Mouse (Mus musculus) midbrain, embryonic 16.5 days (tissue): ENCODE measurements at regions not wholly inside any gene's neighbourhood (a gene's known extent, or its start where the extent isn't known, plus 50 kb on each side); places are given as distances from the start of the nearest gene placed in this dataset.
A peak's percentile ranks its signal among the peaks of the same experiment; 100 is the strongest.

Experiments used
- ATAC-seq: fragments of 200-750 bp; cut with Nextera tagmentation; 2 replicates; pipeline ENCODE4 v1.8.0; 2017; ENCODE audit warnings: moderate TSS enrichment
- H3K27ac ChIP-seq: fragments of 300-500 bp; sonication (generic); 2 replicates; pipeline ENCODE4 v1.5.1; 2014; ENCODE audit warnings: mild to moderate bottlenecking, low read length, mixed read lengths
- H3K27me3 ChIP-seq: fragments of 300-500 bp; sonication (generic); 2 replicates; pipeline ENCODE4 v1.6.1; 2014; ENCODE audit warnings: low read depth, low read length, mixed read lengths; ENCODE audit not compliant: control insufficient read depth, insufficient read depth
- H3K36me3 ChIP-seq: fragments of 300-500 bp; sonication (generic); 2 replicates; pipeline ENCODE4 v1.6.1; 2014; ENCODE audit warnings: mild to moderate bottlenecking, low read length, moderate library complexity, mixed read lengths; ENCODE audit not compliant: control insufficient read depth, insufficient read depth
- H3K4me1 ChIP-seq: fragments of 300-500 bp; sonication (generic); 2 replicates; pipeline ENCODE4 v1.6.1; 2014; ENCODE audit warnings: mild to moderate bottlenecking, low read length, mixed read lengths; ENCODE audit not compliant: control insufficient read depth, insufficient read depth
- H3K4me2 ChIP-seq: fragments of 300-500 bp; sonication (generic); 2 replicates; pipeline ENCODE4 v1.6.1; 2014; ENCODE audit warnings: mild to moderate bottlenecking, low read length, mixed read lengths
- H3K4me3 ChIP-seq: fragments of 300-500 bp; sonication (generic); 2 replicates; pipeline ENCODE4 v1.5.1; 2014; ENCODE audit warnings: low read depth, mild to moderate bottlenecking, low read length, moderate library complexity, mixed read lengths
- H3K9ac ChIP-seq: fragments of 300-500 bp; sonication (generic); 2 replicates; pipeline ENCODE4 v1.6.1; 2014; ENCODE audit warnings: low read depth, low read length, mixed read lengths
- H3K9me3 ChIP-seq: fragments of 300-500 bp; sonication (generic); replicated peaks from 2 replicates; pipeline ENCODE4 v1.6.1; 2014; ENCODE audit warnings: mild to moderate bottlenecking, low read length, mixed read lengths; ENCODE audit not compliant: control insufficient read depth, poor library complexity, severe bottlenecking
- WGBS: fragments of 180-500 bp; shearing (Covaris S2); extraction: QIAGEN DNeasy Blood & Tissue Kit; methylation state at CpG from one replicate; pipeline ENCODE4 v1.1.7; 2014; 5-methylcytosine and 5-hydroxymethylcytosine counted together

DNA sequence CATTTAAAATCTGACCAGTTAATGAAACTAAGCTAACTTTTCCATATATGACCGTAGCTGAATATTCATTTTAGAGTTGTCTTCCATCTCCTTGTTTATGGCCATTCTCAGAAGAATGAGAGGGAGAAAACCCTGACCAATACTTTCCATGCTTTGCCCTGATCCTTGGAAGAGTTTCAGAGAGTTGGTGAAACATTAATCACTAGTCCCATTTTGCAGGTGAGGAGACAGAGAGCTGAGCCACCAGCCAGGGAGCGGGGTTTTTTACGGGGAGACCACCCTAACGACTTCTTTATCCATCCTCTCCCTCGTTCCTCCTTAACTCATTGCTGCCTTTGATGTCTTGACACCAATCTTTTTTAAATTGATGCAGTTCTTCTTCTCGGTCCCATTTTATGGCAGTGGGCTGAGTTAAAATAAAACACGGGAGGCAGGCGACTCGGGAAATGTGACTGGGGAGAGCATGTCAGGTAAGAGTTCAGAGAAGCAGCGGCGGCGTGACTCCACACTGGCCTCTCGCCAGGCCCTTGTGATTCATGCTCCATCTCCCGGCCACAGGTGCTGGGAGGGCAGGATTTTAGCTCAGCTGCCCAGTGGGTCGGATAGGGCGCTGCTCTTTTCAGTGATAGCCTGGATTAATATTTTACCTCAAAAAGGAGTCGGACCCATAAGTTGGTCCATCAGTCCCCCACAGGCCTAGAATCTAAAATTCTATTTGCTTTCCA, 81.3 kb upstream of the Nrip1 start:
- Histone ChIP-seq H3K4me3 (no peak overlapping the region), H3K36me3 (no peaks in the 10 kb centered on the region), H3K9ac (no peak overlapping the region), H3K4me2 (no peak overlapping the region), H3K27me3 (no peaks in the 10 kb centered on the region; the same call in 1 of the 2 replicates), H3K27ac (no peak overlapping the region), H3K4me1 (peaks cover 6% of the 10 kb centered on the region; the same call in 1 of the 2 replicates), H3K9me3 (peaks cover 4% of the 10 kb centered on the region; the same call in 1 of the 2 replicates)
- 69% methylated on average over 17 of the region's 17 CpGs for WGBS
- no peak for ATAC-seq

DNA sequence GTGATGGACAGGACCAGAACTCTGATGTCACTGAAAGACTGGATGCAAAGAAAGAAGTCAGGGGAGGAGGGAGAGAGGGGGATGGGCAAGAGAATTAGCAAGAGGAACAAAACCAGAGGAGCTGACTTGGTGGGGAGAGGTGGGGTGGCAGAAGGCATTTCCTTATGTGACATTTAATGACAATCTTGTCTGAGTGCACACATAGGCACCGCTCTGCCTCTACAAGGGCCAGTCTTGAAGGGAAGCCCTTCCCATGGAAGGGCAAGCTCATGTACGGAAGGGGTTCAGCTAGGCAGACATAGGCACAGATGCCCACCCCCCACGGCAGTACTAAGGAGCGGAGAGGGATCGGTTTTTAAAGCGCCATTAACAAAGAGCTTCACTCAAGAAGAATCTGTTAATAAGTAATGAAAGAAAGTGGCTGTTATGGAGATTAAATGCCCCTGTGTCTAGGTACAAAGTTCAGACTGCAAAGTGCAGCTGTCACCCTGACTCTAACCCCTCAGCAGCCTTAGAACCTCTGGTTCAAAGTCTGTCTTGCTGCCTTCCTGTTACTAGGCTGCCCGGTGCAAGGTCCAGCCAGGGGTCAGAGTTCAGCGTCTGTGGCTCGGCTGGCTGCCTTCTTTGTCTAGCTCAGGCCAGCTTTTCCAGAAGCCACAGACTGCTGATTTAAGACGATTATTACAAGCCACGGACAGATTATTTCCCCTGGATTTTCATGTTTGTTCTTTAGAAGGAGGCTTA, 80.0 kb upstream of the Nrip1 start:
- 6% methylated on average over 11 of the region's 11 CpGs for WGBS
- H3K27ac ChIP-seq, result no peak overlapping the region
- no peak overlapping the region for H3K4me3 ChIP-seq
- H3K27me3 ChIP-seq, result no peaks in the 10 kb centered on the region; the same call in 1 of the 2 replicates
- H3K4me2 ChIP-seq, result no peak overlapping the region
- H3K36me3 ChIP-seq, result no peaks in the 10 kb centered on the region
- ATAC-seq, result 0 out of 2 replicates have a peak, but pooled peaks have one; percentile 28
- peaks cover 6% of the 10 kb centered on the region; the same call in 1 of the 2 replicates for H3K4me1 ChIP-seq
- peaks cover 4% of the 10 kb centered on the region; the same call in 1 of the 2 replicates for H3K9me3 ChIP-seq
- no peak overlapping the region for H3K9ac ChIP-seq

DNA sequence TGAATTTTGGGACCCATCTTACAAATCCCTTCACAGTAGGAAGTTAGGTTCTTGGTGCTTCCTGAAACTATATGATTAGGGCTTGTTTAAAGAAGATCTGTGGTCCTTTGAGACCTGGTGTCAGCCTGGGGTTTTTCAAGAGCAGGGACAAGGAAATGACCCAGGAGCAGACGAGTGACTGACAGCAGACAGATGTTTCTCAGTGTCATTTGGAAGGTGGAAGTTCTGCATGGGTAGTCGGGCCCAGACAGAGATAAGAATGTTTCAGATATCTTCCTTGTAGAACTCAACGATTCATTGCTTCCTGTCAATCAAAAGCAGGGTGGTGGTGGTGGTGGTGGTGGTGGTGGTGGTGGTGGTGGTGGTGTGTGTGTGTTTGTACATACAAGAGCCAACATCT, 75.1 kb upstream of the Nrip1 start:
- Histone ChIP-seq H3K36me3 (no peaks in the 10 kb centered on the region), H3K27ac (no peak overlapping the region), H3K4me3 (no peak overlapping the region), H3K4me1 (peaks cover 5% of the 10 kb centered on the region; the same call in 1 of the 2 replicates), H3K4me2 (no peak overlapping the region), H3K9ac (no peak overlapping the region), H3K27me3 (no peaks in the 10 kb centered on the region), H3K9me3 (peaks cover 4% of the 10 kb centered on the region; the same call in 1 of the 2 replicates)
- no peak for ATAC-seq
- WGBS, result 86% methylated on average over 3 of the region's 3 CpGs

DNA sequence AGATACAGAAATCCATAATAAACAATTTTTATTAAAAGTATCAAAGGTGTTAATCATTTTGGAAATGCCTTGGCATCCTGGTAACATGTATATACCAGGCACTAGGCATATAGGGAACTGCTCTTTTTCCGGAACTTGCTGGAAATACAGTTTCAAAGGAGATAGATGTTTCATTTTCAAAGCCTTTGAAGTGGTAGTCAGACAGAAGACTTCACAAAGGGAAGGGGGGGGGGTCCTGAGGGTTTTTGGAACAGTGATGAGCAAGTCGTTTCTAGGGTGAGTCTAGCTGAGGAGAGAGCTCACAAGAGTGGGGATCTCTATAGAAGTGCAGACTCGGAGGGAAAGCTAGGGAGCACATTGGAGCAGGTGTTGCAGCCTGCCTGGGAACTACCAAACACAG, 73.4 kb upstream of the Nrip1 start:
- no peak overlapping the region for H3K9ac ChIP-seq
- peaks cover 3% of the 10 kb centered on the region; the same call in 1 of the 2 replicates for H3K9me3 ChIP-seq
- ATAC-seq, result no peak
- H3K27ac ChIP-seq, result no peak overlapping the region
- no peaks in the 10 kb centered on the region for H3K27me3 ChIP-seq
- 53% methylated on average over 3 of the region's 3 CpGs for WGBS
- H3K4me1 ChIP-seq, result no peaks in the 10 kb centered on the region
- no peak overlapping the region for H3K4me3 ChIP-seq
- H3K36me3 ChIP-seq, result no peaks in the 10 kb centered on the region
- no peak overlapping the region for H3K4me2 ChIP-seq

DNA sequence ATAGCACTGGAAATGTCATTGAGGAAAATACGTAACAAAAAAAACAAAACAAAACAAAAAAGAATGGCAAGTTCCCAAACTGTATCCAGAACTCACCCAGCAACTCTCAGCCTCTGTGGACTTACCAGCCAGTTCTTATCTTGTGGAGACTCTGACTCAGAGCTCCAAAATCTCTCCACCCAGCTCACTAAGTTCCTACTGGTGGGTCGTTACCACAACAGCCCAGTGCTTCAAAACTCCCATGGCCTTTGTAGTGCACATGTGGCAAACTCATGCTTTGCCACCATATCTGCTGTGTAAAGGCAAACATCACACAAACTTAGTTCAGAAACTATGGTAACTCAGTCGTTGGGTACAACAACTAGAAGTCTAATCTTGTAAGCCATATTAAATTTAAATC, 71.0 kb upstream of the Nrip1 start:
- no peak for ATAC-seq
- no peak overlapping the region for H3K27ac ChIP-seq
- H3K4me1 ChIP-seq, result no peaks in the 10 kb centered on the region
- H3K9ac ChIP-seq, result no peak overlapping the region
- no peak overlapping the region for H3K4me2 ChIP-seq
- no peaks in the 10 kb centered on the region for H3K27me3 ChIP-seq
- no peaks in the 10 kb centered on the region for H3K9me3 ChIP-seq
- no peaks in the 10 kb centered on the region for H3K36me3 ChIP-seq
- no peak overlapping the region for H3K4me3 ChIP-seq
- WGBS, result 80% methylated on average over 3 of the region's 3 CpGs

DNA sequence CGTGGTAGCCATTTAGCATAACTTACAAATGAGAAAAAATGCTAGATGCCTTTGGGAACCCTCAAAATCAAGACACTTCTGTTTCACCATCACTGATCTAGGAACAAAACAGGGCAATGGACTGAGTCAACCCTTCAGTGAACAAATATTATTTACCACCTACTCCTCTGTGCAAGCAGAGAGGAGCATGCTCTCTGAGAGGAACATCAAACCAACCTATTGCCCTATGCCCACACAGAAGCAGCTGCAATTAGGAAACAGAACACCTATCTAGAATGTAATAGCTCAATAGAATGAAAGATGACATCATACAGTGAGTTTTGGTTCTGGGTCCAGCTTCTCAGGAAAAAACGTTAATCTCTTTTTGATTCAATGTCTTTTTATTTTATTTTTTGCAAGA, 69.0 kb upstream of the Nrip1 start:
- H3K4me2 ChIP-seq, result no peak overlapping the region
- no peaks in the 10 kb centered on the region for H3K27me3 ChIP-seq
- no peaks in the 10 kb centered on the region for H3K4me1 ChIP-seq
- H3K36me3 ChIP-seq, result no peaks in the 10 kb centered on the region
- no peak overlapping the region for H3K4me3 ChIP-seq
- no peak for ATAC-seq
- H3K27ac ChIP-seq, result no peak overlapping the region
- no peak overlapping the region for H3K9ac ChIP-seq
- 90% methylated on average over 2 of the region's 2 CpGs for WGBS
- H3K9me3 ChIP-seq, result no peaks in the 10 kb centered on the region

DNA sequence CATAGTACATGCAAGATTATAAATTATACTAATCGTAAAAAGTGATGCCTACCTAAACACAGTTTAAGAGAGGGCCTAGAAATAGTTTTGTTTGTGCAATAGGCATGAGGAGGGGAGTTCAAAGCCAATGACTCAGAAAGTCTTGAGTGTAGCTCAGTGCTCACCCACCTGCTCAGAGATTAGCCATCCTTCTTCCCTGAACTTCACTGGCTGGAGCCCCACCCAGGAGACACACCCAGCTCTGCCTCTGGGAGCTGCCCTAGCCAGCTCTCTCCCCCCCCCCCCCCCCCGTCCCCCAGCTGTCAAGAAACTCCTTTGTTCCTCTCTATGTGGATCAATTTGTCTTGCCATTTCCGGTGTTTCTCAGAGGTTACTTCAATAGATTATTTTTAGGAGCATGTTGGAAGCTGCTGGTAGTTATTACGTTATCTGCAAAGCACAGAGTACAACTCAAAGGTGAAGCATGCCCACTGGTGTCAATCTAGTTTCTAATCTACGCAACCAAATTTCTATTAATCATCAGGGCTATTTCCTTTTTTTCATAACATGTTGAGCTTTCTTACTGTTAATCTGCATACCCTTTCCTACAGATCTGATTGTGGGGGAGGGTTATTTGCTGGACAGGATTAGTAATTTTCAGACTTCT, 68.3 kb upstream of the Nrip1 start:
- no peaks in the 10 kb centered on the region for H3K9me3 ChIP-seq
- H3K4me1 ChIP-seq, result no peaks in the 10 kb centered on the region
- no peaks in the 10 kb centered on the region for H3K27me3 ChIP-seq
- H3K9ac ChIP-seq, result no peak overlapping the region
- H3K27ac ChIP-seq, result no peak overlapping the region
- H3K36me3 ChIP-seq, result no peaks in the 10 kb centered on the region
- no peak for ATAC-seq
- H3K4me3 ChIP-seq, result no peak overlapping the region
- WGBS, result 63% methylated on average over 5 of the region's 5 CpGs
- H3K4me2 ChIP-seq, result no peak overlapping the region

DNA sequence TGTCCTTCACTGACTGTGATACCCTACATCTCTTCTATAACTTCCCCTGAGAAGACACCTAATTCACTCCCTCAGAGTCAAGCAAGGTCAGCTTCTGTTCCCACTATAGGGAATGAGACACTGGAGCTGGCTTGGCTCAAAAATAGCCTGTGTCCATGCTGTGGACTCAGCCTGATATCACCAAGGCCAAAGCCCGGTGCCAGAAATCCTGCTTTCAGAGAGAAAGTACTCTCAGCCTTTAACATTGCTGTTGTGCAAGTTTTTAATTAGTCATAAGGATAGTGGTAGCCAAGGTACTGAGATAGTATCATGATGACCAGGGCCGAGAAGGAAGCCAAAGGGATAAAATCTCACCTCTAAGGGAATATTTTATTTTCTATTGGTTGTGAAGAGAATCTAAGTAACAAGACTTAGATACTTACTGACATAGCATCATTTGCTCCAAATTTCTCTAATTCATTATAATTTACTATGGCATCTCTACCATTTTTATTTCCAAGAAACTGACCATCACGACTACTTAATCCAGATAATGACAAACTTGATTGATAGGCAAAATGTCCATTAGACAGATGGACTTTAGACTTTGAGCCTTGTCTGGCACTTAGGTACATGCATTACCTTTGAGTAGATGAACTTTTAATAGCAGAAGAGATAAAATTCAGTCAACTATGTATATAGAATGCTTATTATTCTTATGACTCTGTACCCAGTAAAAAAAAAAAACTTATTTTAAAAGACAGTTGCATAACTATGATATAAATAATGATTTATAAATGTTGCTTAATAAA, 64.7 kb upstream of the Nrip1 start:
- ATAC-seq, result no peak
- no peaks in the 10 kb centered on the region for H3K4me1 ChIP-seq
- WGBS, result 92% methylated on average over 3 of the region's 3 CpGs

More for the DNA sequence above, 64.7 kb upstream of the Nrip1 start:
- Histone ChIP-seq H3K9me3 (no peaks in the 10 kb centered on the region), H3K9ac (no peak overlapping the region), H3K27me3 (no peaks in the 10 kb centered on the region), H3K27ac (no peak overlapping the region), H3K36me3 (no peaks in the 10 kb centered on the region), H3K4me3 (no peak overlapping the region), H3K4me2 (no peak overlapping the region)
